Mouse (Mus musculus) liver, adult 2 months (tissue): ENCODE results near the gene 2610528J11Rik.

Experiments used
- CTCF ChIP-seq: fragments of 200-500 bp; IDR thresholded peaks from 2 replicates; pipeline ENCODE4 v1.5.1; 2011; ENCODE audit warnings: low read depth, low read length, control low read depth
- POLR2A ChIP-seq: fragments of 200-500 bp; IDR thresholded peaks from 2 replicates; pipeline ENCODE4 v1.6.1; 2011; ENCODE audit warnings: low read length, control low read depth; ENCODE audit not compliant: insufficient read depth; ENCODE audit errors: extremely low read depth

- no peak for TF ChIP-seq POLR2A
- TF ChIP-seq CTCF, result no peak
These were observed 41.9 kb downstream of the 2610528J11Rik start for GRCm38 (mm10) chr4:118568709-118569108.
